Mouse (Mus musculus) bone marrow, adult 2 months (tissue): ENCODE measurements at regions not wholly inside any gene's neighbourhood (a gene's known extent, or its start where the extent isn't known, plus 50 kb on each side); places are given as distances from the start of the nearest gene placed in this dataset.
"Not testable (repeated sequence)": the region's sequence is repeated elsewhere in the genome, so short reads cannot be mapped to it uniquely, and the experiment has no call there.

Source experiments
- CTCF ChIP-seq: fragments of 200-500 bp; IDR thresholded peaks from 2 replicates; pipeline ENCODE4 v1.5.1; 2011; ENCODE audit warnings: low read length, control low read depth; ENCODE audit not compliant: control insufficient read depth, insufficient read depth
- POLR2A ChIP-seq: fragments of 200-500 bp; IDR thresholded peaks from 2 replicates; pipeline ENCODE4 v1.6.1; 2011; ENCODE audit warnings: low read depth, mild to moderate bottlenecking, control low read depth, low read length, borderline replicate concordance; ENCODE audit not compliant: control insufficient read depth

DNA sequence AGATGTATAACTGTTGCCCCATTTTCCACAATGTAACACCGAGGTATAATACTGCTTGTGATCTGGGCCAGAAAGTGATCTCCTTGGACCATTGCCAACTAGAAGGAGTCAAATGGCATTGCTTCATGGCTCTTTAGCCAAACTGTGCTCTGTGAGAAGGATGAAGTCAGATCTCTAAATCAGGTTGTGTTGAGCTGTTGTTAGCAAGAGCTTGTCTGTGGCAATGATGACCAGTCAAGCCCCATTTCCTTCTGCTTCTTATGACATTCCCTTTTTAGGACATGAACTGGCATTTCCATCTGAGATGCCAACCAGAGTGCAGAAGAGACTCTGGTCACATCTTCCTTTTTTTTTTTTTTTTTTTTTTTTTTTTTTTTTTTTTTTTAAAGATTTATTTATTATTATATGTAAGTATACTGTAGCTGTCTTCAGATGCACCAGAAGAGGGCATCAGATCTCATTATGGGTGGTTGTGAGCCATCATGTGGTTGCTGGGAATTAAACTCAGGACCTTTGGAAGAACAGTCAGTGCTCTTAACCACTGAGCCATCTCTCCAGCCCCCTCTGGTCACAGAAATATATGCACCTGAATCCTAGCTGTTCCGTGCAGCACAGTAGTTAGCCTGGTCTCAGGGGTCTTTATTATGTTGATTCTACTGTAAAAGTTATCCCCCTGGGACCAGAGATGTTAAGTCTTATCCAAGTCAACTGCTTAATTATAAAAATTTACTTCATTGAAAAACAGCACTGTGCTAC lies 1329.4 kb upstream of the A1bg start:
- not testable (repeated sequence) for TF ChIP-seq CTCF, POLR2A
